Mouse (Mus musculus): ENCODE results near the gene Cbx7.

Cbx7 gene

DNA sequence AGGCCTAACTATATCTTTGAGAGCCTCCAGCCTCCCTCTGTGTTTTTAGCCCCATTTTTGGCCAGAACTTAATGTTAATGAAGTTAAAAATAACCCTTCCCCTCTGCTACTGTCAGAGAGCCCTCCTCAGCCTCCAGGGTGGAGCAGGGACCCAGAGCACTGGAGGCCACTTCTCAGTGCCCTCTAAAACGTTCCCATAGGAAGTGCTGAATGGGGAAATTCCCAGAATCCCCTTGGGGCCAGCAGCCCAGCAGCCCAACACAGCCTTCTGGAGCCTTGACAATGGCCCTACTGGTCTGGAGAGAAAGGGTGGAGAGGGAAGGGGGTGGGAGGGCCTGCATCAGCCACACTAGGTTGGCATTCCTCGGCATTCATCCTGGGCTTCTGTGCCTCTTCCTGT, 32.7 kb upstream of the Cbx7 start:
- in situ Hi-C loops (cut with MboI, MseI): no loop called here

DNA sequence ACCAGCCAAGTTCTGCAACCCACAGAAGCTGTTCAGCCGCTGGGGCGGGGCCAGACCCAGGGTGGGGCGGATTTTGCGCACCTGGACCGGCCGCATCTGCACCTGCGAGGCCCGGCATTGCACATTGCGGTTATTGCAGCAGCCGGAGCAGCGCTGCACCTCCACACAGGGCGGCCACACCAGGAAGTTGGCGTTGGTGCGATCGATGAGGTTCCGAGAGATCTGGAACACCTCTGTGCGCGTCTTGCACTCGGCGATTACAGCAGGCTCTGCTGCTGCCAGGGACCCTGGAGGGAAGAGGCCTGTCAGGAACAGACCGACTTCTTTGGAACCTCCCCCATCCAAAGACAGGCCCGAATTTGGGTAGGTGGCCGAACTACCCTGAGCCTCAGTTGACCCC, 30.7 kb upstream of the Cbx7 start:
- in situ Hi-C loops (cut with MboI, MseI): no loop called here

DNA sequence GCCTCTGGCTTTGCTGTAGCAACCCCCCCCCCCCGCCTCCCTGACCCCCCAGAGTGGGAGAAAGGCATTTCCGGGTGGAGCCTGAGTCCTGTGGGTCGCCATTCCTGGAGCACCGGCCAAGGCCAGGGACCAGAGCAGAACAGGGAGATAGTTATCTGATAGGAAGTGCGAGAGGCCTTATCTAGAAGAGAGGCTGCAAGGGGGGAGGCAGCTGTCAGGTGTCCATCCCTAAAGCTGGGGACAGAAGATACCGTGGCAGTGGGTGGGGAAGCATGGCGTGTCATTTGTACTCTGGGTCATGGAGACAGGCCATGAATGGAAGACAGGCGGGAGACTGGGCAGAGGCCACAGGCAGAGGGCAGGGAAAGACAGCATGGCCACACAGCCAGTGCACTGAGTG, 29.8 kb upstream of the Cbx7 start:
- in situ Hi-C loops (cut with MboI, MseI): no loop called here

DNA sequence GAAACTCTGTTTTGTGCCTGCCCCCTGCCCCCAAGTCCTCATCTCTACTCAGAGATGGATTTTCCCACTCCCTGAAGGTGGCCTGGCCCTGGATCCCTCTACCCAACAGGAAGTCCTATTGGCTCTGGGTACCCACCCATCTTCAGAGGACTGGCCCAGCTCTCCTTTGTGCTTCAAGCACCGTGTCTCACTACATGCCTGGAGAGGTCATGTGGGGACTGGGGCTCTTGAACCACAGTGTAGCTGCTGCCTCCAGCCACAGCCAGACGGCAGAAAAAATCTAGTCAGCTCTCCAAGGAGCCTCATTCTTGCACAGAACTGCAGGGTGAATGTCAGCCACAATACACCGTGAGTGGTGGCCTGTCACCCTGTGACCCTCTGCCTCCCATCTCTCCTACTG, 27.1 kb upstream of the Cbx7 start:
- in situ Hi-C loops (cut with MboI, MseI): no loop called here

DNA sequence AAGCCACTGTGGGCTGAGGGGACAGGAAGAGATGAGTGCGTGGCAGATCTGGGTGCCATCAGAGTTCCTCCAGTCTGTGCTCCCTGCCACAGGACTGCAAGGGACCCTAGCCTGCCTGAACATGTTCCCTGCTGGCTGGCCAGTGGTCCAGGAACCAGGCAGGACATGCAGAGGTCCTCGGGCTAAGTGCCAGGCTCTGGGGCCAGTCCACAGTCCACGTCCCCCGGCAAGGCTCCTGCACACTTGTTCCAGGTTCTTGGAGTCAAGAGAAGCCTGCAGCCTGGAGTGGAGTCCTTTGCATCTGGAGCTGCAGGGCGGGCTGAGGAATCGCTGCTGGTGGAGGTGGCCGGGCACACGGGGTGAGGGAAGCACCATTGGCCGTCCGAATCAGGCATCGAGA, 25.9 kb upstream of the Cbx7 start:
- in situ Hi-C loops (cut with MboI, MseI): no loop called here

DNA sequence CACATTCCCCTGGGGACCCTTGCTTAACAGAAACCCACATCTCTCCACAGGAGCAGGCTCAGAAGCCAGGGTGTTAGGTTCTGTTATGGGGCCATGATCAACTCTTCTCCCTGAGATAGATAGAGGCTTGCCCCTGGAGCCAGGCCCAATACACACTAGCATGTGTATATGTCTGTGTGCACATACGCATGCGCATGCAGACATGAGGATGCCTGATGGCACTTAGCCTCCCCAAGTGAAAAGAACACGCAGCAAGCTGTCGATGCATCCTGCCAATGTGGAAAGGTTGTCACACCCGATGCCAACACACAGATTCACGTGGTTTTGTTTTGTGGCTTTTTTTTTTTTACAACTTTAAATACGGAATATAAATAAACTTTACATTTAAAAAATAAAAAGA, 24.6 kb upstream of the Cbx7 start:
- in situ Hi-C loops (cut with MboI, MseI): no loop called here

DNA sequence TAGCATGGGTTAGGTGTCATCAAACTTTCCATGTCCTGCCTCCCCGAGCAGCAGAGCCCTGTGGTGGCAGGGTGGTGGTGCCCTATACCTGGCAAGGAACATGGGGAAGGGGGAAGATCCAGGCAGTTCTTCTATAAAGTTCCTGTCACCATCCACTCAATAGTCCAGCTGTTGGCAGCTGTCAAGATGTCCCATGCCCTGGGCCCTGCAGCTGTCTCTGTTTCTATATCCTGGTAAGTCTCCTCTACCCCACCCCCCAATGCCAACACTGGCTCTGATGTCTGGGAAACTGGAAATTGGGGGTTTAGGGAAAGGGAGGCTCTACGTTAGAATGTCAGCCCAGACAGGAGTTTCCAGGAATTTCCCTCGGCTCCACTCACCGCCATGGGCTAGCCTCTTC, 23.6 kb upstream of the Cbx7 start:
- in situ Hi-C loops (cut with MboI, MseI): no loop called here

DNA sequence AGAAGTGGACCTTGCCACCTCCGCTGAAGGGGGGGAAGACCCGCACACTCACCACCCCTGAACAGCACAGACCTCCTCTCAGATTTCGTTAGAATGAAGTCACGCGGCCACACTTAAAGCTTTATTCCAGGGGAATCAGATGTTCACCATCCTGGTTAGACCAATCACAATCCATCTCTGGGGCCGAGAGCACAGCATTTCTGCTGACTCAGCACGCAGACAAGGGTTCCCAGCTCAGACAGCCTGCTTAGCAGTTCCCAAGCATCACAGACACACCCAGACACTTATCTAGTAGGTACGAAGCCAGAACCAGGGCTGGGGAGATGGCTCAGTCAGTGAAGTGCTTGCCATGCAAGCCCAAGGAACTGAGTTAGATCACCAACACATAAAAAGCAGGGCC, 15.3 kb upstream of the Cbx7 start:
- in situ Hi-C loops (cut with MboI, MseI): no loop called here

DNA sequence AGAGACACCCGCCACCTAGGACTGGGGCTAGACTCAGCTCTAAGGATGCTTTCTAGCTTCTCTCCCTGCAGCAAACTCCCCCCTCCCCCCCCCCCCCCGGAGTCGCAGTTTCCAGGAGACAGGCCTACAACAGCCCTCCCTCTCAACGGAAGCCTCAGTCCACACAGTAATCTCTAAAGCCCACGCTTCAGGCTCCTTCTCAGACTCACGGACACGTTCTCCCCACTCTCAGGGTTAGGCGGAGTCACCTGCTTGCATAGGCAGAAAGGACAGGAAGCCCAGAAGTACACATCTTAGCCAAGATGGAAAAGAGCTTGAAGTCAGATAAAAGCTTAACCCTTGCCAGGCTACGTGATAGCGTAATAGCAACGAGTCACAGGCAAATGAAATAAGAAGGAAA, 14.6 kb upstream of the Cbx7 start:
- in situ Hi-C loops (cut with MboI, MseI): no loop called here

DNA sequence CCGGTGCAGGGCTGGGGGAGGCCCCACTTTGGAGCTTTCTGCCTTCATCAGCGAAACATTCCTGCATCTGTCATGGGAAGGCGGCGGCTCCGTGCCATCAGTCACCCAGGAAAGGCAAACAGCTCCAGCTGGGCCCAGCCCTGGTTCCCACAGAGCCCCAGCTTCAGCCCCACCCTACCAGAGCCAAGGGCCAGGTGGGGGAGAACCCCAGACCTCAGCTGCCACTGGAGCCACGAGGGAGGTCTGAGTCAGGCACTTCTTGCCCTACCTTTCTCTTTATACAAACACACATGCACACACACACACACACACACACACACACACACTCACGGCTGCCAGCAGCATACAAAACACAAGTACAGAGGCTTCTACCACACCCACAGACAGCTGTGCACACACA, 13.2 kb upstream of the Cbx7 start:
- in situ Hi-C loops (cut with MboI, MseI): no loop called here

DNA sequence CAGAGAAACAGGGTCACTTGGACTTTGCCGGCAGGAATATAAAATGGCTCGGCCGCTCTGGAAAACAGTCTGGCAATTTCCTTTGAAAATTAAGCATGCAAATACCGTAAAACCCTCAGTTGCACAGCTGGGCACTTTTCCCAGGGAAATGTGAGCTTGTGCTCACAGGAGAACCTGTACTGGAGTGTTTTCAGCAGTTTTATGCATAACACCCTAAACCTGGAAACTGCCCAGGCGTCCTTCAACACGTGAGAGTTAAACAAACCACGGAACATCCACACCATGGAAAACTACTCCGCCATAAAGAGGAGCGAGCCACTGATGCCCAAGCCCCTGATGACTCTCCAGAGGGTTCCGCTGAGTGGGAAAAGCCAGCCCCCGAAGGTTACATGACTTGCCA, 9.8 kb upstream of the Cbx7 start:
- in situ Hi-C loops (cut with MboI, MseI): no loop called here

DNA sequence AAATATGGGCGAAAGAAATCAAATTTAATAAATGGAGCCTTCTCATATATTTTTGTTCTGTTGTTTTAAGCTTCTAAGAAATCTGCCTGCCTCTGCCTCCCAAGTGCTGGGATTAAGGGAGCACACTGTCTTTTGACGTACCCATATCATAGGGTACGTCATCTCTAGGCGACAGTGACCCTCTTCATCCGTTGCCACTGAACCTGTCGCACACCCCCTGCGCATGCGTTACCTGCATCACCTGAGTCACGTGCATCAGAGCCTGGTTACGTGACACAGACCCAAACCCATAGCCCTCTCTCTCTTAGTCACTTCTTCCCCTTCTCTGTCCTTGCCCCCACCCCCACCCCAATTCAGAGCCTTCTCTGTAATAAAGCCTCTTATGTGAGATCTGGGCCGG, 1.3 kb upstream of the Cbx7 start:
- in situ Hi-C loops (cut with MboI, MseI): loop anchor here (25.0 kb wide), 1 partner anchor 465 kb away; no protein-coding TSS in a partner anchor

DNA sequence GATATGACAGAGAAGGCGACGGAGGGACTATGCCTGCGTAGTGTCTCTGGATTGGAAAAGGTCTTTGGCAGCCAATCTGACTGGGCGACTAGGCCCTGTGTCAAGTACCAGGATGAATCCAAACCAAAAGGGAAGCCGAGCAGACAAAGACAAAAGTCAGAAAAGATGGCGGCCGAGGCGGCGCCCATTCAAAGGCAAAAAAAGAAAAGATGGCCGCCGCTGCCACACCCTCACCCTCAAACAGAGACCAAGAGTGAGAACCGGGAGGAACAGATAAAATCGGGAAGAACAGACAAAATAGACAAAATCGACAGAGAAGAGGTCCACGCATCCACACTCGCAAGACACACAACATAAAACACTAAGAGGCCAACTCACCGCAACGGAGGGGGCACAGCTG, 428 bp downstream of the Cbx7 start:
- in situ Hi-C loops (cut with MboI, MseI): loop anchor here (25.0 kb wide), 1 partner anchor 467 kb away; no protein-coding TSS in a partner anchor

DNA sequence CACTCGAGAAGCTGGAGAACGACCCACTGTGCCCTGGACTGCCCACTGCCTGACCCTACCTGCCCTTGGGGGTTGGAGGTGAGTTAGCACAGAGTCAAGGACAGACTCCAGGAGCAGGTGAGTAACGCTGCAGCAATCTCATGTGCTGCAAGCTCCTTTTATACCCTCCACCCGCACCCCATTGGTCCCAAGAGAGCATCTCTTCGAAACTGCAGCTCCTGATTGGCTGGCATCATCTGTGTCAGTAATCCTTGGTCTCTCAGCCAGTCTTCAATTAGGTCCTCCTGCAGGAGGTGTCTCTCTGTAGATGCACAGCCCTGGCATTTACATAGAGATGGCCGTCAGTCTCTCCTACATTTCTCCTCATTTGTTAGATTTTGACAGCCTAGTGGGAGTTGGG, 3.6 kb downstream of the Cbx7 start:
- in situ Hi-C loops (cut with MboI, MseI): loop anchor here (25.0 kb wide), 1 partner anchor 470 kb away; no protein-coding TSS in a partner anchor

DNA sequence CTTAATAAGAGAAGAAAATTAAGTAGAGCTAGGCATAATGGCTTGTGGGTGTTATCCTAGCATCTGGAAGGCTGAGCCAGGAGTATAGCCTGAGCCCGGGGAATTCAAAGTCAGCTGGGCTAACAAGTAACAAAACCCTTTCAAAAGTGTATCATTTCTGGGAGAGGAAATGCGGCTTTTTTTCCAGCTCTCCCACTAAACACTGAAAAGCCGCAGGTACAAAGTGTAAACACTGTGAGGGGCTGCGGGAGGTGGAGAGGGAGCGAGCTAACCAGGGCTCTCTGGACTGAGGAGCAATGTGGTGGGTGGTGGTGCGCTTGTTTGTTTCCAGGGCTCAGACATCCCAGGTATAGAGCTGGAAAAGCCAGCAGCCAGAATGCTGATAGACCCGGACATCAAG, 6.5 kb downstream of the Cbx7 start:
- in situ Hi-C loops (cut with MboI, MseI): loop anchor here (25.0 kb wide), 1 partner anchor 473 kb away; no protein-coding TSS in a partner anchor

DNA sequence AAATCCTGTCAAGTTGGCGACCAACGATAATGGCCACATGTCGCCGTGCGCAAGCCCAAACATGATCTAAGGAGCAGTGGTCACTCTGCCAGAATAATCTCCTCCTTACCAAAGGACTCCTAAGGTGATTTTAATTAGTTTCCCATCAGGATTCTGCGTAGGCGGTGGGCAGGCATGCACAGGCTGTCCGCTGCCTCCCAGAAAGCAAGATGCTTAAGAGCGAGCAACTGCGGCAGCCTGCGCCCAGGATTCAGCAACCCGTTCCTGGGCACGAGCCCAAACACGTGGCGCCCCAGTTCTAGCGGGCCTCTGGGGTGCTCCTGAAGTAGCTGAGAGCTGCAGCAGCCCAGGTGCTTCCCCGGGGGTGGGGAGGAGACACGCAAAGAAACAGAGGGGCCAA, 8.3 kb downstream of the Cbx7 start:
- in situ Hi-C loops (cut with MboI, MseI): loop anchor here (25.0 kb wide), 1 partner anchor 475 kb away; no protein-coding TSS in a partner anchor

DNA sequence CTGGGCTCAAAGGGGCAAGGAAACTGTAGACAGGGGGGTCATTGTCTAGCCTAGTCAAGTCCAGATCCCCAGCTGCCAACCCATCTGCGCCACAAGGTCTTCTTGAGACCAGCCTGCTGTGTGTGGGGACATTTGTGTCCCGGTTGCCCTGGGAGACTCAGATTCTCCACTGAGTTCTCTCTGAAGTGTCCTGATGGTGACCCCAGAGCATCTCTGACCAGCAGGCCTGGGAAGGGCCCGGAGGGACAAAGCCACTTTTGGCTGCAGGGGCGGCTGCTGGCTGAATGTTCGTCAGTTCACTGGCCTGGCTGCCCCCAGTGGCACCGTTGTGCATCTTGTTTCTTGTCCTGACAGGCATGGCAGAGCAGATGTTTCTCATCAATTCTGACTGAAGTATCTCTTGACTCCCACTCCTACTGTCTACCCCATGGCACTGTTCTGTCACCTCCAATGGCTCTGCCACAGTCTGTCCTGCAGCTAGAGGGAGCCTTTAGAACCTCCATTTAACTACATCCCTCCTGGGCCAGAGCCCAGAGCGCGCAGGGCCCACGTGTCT, 9.5 kb downstream of the Cbx7 start:
- in situ Hi-C loops (cut with MboI, MseI): loop anchor here (25.0 kb wide), 1 partner anchor 476 kb away; no protein-coding TSS in a partner anchor

DNA sequence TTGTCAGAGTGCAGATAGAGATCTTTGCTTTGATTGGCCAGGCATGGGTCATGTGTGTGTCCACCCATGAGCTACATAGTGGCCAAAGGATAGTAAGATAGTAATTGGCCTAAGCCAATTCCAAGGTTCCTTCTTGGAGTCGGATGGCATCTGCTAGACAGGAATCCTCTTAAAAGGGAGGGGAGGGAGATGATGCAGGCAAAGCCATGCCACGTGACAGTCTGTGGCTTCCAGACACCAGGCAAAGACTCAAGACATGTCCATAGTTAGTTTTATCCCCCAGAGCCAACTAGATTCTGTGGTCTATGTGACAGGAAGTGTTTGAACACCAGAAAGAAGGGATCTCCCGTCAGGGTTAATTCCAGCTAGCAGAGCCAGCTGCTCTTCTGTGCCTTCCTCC, 12.5 kb downstream of the Cbx7 start:
- in situ Hi-C loops (cut with MboI, MseI): loop anchor here (25.0 kb wide), 1 partner anchor 479 kb away; no protein-coding TSS in a partner anchor

DNA sequence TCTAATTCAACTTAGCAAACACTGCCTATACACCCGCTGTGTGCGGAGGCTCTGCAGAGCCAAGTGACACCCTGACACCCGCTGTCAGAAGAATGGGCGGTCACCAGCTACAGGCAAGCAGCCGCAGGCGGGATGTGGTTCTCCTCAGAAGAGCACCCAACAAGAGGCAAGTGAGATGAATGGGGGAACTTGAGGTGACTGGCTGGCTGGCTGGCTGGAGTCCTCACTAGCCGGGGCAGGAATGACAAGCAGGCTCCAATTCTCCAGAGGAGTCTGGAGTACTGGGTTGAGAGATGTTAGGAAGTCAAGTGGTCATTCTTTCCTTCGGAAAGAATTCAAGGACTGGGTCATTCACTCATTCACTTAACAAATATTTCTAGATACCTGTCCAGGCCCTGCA, 14.4 kb downstream of the Cbx7 start:
- in situ Hi-C loops (cut with MboI, MseI): loop anchor here (25.0 kb wide), 1 partner anchor 481 kb away; no protein-coding TSS in a partner anchor

DNA sequence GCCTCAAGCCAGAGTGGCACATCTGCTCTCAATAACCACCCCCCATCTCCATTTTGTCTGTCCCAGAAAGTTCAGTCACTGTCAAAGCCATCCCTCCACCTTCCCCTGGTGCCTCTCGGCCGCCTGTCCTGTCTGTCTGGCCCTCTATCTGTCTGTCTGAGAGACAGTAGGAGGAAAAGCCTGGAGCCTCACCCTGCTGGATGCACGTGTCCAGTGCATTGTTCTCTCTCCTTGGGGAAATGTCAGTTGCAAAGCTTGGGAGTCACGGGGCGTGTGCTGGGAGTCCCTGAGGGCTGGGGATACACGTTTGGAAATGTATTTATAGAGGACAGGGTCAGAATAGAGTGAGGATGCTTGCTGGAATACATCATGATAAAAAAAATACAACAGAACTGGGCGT, 17.4 kb downstream of the Cbx7 start:
- in situ Hi-C loops (cut with MboI, MseI): loop anchor here (25.0 kb wide), 1 partner anchor 484 kb away; no protein-coding TSS in a partner anchor

DNA sequence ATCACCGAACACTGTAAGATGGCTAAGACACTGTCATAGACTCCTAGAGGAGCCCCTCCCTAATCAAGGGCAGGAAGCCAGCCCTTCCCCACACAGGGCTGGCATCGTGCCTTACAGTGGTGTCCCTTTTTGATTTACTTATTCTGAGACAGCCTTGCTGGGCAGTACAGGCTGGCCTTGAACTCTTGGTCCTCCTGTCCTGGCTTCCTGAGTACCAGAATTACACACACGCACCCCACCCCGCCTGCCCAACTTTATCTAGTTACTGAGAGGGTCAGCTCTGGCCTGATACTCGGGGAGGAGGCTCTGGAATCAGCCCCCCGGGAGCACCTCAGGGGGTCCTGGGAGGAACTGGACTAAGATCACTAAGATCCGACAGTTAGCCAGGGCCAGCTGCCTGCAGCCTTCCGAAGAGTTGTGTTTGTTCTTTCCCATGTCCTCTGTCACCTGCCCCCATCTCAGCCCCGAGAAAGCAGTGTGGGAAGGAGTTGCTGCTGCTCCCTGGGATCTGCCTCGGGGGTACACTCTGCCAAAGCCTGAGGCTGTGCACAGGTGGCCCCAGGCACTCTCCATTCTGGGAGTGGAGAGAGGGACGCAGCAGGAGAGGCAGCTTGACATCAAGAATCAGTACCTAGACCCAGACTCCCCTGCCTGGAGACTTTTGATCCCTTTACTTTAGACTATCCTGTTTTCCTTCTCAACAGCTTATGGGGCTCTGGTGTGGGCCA, 18.3 kb downstream of the Cbx7 start:
- in situ Hi-C loops (cut with MboI, MseI): loop anchor here (25.0 kb wide), 1 partner anchor 485 kb away; no protein-coding TSS in a partner anchor

DNA sequence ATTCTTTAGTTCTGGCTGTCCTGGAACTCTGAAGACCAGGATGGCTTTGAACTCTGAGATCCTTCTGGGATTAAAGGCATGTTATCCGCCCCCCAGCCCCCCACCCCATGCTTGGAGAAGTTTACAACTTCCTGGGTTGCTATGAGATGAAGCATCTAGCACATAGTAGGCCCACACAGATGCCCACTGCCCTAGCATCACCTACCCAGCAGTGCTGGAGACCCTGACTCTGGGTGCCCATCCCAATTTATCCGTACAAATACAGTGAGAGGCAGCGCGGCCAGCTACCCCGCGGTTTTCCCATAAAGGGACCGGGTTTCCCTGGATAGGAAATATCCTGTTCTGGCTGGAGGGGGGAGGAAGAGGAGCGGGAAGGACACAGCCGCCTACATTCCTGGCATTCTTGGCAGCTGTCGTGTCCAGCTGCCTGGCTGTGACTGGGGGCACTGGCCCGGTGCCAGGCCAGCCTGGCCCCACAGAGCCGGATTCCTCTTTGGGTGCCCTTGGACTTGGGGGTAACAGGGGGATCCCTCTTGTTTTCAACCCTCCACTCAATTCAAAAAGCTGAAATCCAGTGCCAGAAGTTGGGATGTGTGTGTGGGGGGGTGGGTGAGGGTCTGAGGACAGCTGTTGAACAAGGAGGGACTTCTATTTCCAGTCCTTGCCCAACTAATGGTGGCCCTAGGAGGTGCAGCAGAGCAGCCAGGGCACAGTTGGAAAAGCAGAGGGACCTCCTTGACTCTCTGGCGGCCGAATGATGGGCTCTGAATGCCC, 19.0 kb downstream of the Cbx7 start:
- in situ Hi-C loops (cut with MboI, MseI): loop anchor here (25.0 kb wide), 1 partner anchor 485 kb away; no protein-coding TSS in a partner anchor

All from T-helper 2 cell (primary cell).